Mouse (Mus musculus): Measurements from ENCODE around the gene Amer1.

Amer1 gene

GRCm38 (mm10) chrX:95444776-95445111, at the start of gene Amer1:
Amer1 (minus strand) TSS chrX:95444872.
- in situ Hi-C loops (cut with MboI; ENCODE audit: low sequenced_read_pairs): no loop called here

GRCm38 (mm10) chrX:95457166-95457565, 12.5 kb upstream of the Amer1 start:
- in situ Hi-C loops (cut with MboI; ENCODE audit: low sequenced_read_pairs): no loop called here

GRCm38 (mm10) chrX:95445866-95446265, 1.2 kb upstream of the Amer1 start:
- in situ Hi-C loops (cut with MboI; ENCODE audit: low sequenced_read_pairs): no loop called here

GRCm38 (mm10) chrX:95445141-95445540, 469 bp upstream of the Amer1 start:
- in situ Hi-C loops (cut with MboI; ENCODE audit: low sequenced_read_pairs): no loop called here

GRCm38 (mm10) chrX:95443898-95444775, 535 bp downstream of the Amer1 start:
- in situ Hi-C loops (cut with MboI; ENCODE audit: low sequenced_read_pairs): no loop called here

- in situ Hi-C loops (cut with MboI; ENCODE audit: low sequenced_read_pairs): no loop called here
Measured at GRCm38 (mm10) chrX:95443390-95443789, 1.3 kb downstream of the Amer1 start.

- in situ Hi-C loops (cut with MboI; ENCODE audit: low sequenced_read_pairs): no loop called here
Measured at GRCm38 (mm10) chrX:95442261-95442660, 2.4 kb downstream of the Amer1 start.

GRCm38 (mm10) chrX:95441290-95441689, 3.4 kb downstream of the Amer1 start:
- in situ Hi-C loops (cut with MboI; ENCODE audit: low sequenced_read_pairs): no loop called here

GRCm38 (mm10) chrX:95438491-95438890, 6.2 kb downstream of the Amer1 start:
- in situ Hi-C loops (cut with MboI; ENCODE audit: low sequenced_read_pairs): no loop called here

- in situ Hi-C loops (cut with MboI; ENCODE audit: low sequenced_read_pairs): no loop called here
Measured at GRCm38 (mm10) chrX:95437236-95437635, 7.4 kb downstream of the Amer1 start.

- in situ Hi-C loops (cut with MboI; ENCODE audit: low sequenced_read_pairs): no loop called here
Measured at GRCm38 (mm10) chrX:95373101-95373500, 71.6 kb downstream of the Amer1 start.
